Mouse (Mus musculus): ENCODE measurements around the gene Pcdh7.
"Not testable (repeated sequence)": the region's sequence is repeated elsewhere in the genome, so short reads cannot be mapped to it uniquely, and the experiment has no call there.

Gene Pcdh7

GRCm38 (mm10) chr5:57717906-57718875 lies at the start of gene Pcdh7:
TSS of gene Pcdh7 (plus strand) at chr5:57717967.
- DNase-seq (ENCODE audit: low spot score), result no peak

GRCm38 (mm10) chr5:57676970-57677369 lies 40.8 kb upstream of the Pcdh7 start:
- DNase-seq (ENCODE audit: low spot score), result not testable (repeated sequence)

- DNase-seq (ENCODE audit: low spot score), result no peak
These were observed 9.4 kb upstream of the Pcdh7 start for GRCm38 (mm10) chr5:57708396-57708795.

GRCm38 (mm10) chr5:57713980-57714379 lies 3.8 kb upstream of the Pcdh7 start:
- DNase-seq (ENCODE audit: low spot score), result no peak

GRCm38 (mm10) chr5:57714621-57715523 lies 2.9 kb upstream of the Pcdh7 start:
- no peak for DNase-seq (ENCODE audit: low spot score)

- DNase-seq (ENCODE audit: low spot score), result no peak
These were observed 2.0 kb upstream of the Pcdh7 start for GRCm38 (mm10) chr5:57715524-57716400.

DNA sequence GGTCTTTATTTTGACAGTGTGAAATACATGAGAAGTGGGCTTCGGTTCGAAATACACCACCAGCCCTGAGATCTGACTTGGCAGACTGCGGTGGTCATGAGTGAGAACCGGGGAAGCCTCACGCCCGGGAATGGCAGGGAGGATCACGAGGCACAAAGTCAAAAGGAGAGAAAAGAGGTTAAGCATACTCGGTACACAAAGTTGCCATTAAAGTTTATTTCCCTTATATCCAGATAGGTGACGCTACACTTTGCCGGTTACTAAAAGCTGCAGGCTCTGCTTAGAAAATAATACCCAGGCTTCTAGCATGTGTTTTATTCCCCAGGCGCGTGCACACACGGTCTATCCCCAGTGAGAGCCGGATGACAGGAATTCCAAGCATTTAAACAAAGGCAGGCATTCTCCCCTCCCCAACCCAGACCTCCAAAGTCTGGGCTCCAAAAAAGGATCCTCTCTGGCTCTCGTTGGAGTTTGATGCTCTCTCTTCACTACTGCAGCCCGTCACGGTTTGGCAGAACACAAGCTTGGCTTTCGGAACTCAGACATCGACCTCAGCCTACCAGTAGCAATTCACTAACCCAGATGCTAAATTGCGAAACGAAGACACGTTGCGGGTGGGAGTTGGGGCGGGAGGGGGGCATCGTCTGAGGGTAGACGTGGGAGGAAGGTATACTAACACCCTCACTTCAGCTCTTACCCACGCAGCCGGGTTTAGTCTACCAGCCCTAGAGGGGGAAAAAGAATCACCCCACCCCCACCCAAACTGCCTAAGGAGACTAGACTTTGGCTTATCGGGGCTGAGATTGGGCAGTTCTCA lies 1.1 kb upstream of the Pcdh7 start:
- DNase-seq (ENCODE audit: low spot score), result no peak

GRCm38 (mm10) chr5:57717238-57717905 lies 395 bp upstream of the Pcdh7 start:
- DNase-seq (ENCODE audit: low spot score), result no peak

DNA sequence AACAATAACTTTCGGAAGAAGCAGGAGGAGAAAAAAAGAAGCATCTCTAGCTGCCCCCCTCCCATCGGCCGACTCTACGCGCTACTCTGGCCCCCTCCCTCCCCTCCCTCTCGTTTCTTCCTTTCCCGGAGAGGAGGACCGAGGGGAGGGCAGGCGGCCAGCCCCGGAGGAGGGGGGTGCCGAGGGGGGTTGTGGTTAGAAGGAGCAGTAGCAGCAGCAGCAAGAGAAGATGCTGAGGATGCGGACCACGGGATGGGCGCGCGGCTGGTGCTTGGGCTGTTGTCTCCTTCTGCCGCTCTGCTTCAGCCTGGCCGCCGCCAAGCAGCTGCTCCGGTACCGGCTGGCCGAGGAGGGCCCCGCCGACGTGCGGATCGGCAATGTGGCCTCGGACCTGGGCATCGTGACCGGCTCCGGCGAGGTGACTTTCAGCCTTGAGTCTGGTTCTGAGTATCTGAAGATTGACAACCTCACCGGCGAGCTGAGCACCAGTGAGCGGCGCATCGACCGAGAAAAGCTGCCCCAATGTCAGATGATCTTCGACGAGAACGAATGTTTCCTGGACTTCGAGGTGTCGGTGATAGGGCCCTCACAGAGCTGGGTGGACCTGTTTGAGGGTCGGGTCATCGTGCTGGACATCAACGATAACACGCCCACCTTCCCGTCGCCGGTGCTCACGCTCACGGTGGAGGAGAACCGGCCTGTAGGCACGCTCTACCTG lies 1.3 kb downstream of the Pcdh7 start:
- no peak for DNase-seq (ENCODE audit: low spot score)

- DNase-seq (ENCODE audit: low spot score), result no peak
These were observed 1.9 kb downstream of the Pcdh7 start for GRCm38 (mm10) chr5:57719594-57720185.

DNA sequence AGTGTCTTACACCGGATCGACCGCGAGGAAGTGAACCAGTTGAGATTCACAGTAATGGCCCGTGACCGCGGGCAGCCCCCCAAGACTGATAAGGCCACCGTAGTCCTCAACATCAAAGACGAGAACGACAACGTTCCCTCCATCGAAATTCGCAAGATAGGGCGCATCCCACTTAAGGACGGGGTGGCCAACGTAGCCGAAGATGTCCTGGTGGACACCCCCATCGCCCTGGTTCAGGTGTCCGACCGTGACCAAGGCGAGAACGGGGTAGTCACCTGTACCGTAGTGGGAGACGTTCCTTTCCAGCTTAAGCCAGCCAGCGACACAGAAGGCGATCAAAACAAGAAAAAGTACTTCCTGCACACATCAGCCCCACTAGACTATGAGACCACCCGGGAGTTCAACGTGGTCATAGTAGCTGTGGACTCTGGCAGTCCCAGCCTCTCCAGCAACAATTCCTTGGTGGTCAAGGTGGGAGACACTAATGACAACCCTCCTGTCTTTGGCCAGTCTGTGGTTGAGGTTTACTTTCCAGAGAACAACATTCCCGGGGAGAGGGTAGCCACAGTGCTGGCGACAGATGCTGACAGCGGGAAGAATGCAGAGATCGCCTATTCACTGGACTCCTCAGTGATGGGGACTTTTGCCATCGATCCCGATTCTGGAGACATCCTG lies 2.6 kb downstream of the Pcdh7 start:
- no peak for DNase-seq (ENCODE audit: low spot score)

- DNase-seq (ENCODE audit: low spot score), result no peak
These were observed 3.5 kb downstream of the Pcdh7 start for GRCm38 (mm10) chr5:57721148-57721712.

GRCm38 (mm10) chr5:57721927-57722326 lies 4.2 kb downstream of the Pcdh7 start:
- no peak for DNase-seq (ENCODE audit: low spot score)

GRCm38 (mm10) chr5:57733451-57733850 lies 15.7 kb downstream of the Pcdh7 start:
- no peak for DNase-seq (ENCODE audit: low spot score)

DNA sequence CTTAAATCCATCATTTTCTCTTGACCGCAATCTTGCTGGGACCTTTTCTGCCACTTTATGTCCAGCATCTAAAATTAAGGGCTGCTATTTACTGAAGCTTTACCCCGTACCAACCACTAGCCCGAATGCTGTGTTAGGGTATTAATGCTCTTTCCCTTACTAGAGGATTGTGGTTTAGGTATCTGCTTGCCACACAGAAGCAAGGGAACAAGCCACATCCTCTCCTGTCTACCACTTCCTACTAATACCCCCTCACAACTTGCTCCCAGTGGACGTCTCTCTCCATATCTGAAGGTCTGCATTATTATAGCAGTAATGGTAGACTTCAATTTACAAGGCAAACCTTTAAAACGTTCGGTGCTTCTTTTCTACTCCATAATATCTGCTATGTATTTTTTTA lies 18.0 kb downstream of the Pcdh7 start:
- DNase-seq (ENCODE audit: low spot score), result no peak

- no peak for DNase-seq (ENCODE audit: low spot score)
These were observed 25.2 kb downstream of the Pcdh7 start for GRCm38 (mm10) chr5:57742924-57743323.

DNA sequence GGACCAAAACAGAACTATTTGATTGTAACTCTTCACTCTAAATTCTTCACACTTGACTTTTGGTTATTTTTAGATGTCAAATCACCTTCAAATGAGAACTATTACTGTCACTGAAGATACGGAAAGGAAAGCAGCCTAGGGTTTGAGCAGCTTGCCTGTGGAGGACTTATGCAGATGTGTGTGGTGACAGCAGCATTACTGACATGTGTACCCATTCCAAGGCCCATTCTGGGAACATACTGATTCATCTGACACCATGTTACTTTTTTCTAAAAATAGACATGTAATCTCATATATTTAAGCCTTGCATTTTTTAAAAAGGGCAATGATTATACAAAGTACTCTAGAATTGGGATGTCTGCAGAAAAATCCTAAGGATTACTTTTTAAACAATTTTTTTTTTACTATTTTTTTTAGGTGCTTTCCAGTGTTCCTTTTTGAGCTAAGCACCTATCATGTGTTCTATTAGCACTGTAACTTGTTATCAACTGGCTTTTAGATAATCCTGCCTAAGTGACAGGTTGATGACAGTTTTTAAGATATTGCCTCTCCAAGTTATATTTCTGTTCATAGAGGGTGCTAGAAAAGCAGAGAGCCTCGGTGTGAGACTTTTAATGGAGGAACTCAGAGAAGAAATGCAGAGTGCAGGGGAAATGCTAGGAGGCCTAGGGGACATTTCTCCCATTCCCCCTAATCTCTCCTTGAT lies 26.3 kb downstream of the Pcdh7 start:
- DNase-seq (ENCODE audit: low spot score), result no peak

DNA sequence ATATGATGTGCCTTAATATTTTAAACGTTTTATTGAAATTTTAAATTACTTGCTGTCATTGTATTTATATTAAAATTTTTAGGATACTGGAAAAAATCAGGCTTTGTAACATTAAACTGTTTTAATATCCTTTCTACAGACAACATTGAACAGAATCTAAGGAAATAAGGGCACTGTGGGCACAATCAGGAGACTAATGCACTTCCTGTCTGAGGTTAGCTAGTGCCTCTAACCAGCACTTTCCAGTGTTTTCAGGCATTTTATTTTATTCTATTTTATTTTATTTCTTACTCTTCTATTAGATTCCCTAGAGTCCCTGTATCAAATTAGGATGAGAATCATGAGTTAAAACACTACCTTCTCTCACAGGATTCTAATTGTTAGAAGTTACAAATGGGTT lies 28.1 kb downstream of the Pcdh7 start:
- DNase-seq (ENCODE audit: low spot score), result no peak
